Mouse (Mus musculus): ENCODE results near the gene Map4k2.

DNA sequence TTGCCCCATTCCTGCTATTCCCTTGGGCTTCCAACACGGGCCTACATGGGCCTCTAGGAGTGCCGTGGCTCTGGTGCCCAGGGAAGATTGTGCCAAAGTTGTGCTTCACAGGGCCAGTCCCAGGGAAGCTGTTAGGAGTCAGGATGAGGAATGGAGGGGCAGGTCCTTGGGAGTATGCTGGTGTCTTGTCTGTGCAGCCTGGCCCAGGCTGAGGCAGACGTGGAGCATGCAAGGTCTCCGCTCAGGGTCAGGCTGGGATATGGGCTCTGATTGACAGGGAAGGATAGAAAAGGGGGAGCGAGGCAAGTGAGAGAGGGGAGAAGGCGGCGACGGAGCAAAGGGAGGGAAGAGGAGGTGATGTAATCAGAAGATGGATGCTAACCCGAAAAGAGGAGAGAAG is 16.2 kb upstream of the Map4k2 start:
- TF ChIP-seq CTCF (IDR thresholded peaks at IDR 0.05; ENCODE audit: borderline replicate concordance, insufficient read depth, low read length) (no peak), POLR2A (IDR thresholded peaks at IDR 0.05; ENCODE audit: low read depth, low read length) (no peak)

All from embryonic fibroblast, embryonic 13.5 days (primary cell).